Mouse (Mus musculus): ENCODE measurements around the gene Trim38.

The Trim38 gene

GRCm38 (mm10) chr13:23761871-23762821 lies 7.6 kb upstream of the Trim38 start, which contains the start of gene Hist1h3a:
Gene Hist1h3a (minus strand): TSS chr13:23762386.
- peak; percentile 76 for DNase-seq

- no peak for DNase-seq
Observed at GRCm38 (mm10) chr13:23763242-23763585, 6.5 kb upstream of the Trim38 start.

GRCm38 (mm10) chr13:23763586-23764323 lies 6.0 kb upstream of the Trim38 start, which contains the start of gene Hist1h1a:
Gene Hist1h1a (plus strand): TSS chr13:23763666.
- DNase-seq = peak; percentile 87 to 89

GRCm38 (mm10) chr13:23764324-23765171 lies 5.2 kb upstream of the Trim38 start:
- no peak for DNase-seq

GRCm38 (mm10) chr13:23765172-23765513 lies 4.6 kb upstream of the Trim38 start:
- no peak for DNase-seq

GRCm38 (mm10) chr13:23766772-23767171 lies 2.9 kb upstream of the Trim38 start:
- no peak for DNase-seq

- no peak for DNase-seq
Observed at GRCm38 (mm10) chr13:23768834-23769397, 797 bp upstream of the Trim38 start.

GRCm38 (mm10) chr13:23772561-23773313 lies 3.0 kb downstream of the Trim38 start:
- no peak for DNase-seq

- DNase-seq = no peak
Observed at GRCm38 (mm10) chr13:23778339-23778738, 8.6 kb downstream of the Trim38 start.

GRCm38 (mm10) chr13:23779025-23779424 lies 9.3 kb downstream of the Trim38 start:
- no peak for DNase-seq

- peak; percentile 63 to 69 for DNase-seq
Observed at GRCm38 (mm10) chr13:23792520-23792919, 22.8 kb downstream of the Trim38 start.

GRCm38 (mm10) chr13:23799405-23799804 lies 29.7 kb downstream of the Trim38 start:
- DNase-seq = peak; percentile 30 to 32

- DNase-seq = no peak
Observed at GRCm38 (mm10) chr13:23804532-23804931, 34.8 kb downstream of the Trim38 start.

- DNase-seq = no peak
Observed at GRCm38 (mm10) chr13:23806422-23807052, 36.8 kb downstream of the Trim38 start, which contains the start of gene Slc17a2. Gene Slc17a2 (plus strand): TSS chr13:23806993.

- no peak for DNase-seq
Observed at GRCm38 (mm10) chr13:23816148-23816547, 46.4 kb downstream of the Trim38 start.

GRCm38 (mm10) chr13:23820179-23820940 lies 50.6 kb downstream of the Trim38 start:
- DNase-seq = no peak

GRCm38 (mm10) chr13:23822213-23822612 lies 52.5 kb downstream of the Trim38 start:
- no peak for DNase-seq

GRCm38 (mm10) chr13:23826606-23827005 lies 56.9 kb downstream of the Trim38 start:
- DNase-seq = no peak

- DNase-seq = peak; percentile 38 to 42
Observed at GRCm38 (mm10) chr13:23833053-23833452, 63.3 kb downstream of the Trim38 start.

- no peak for DNase-seq
Observed at GRCm38 (mm10) chr13:23834836-23835235, 65.1 kb downstream of the Trim38 start.

All from B cell, adult 2 months (primary cell).